Mouse (Mus musculus) thymus, adult 2 months (tissue): ENCODE data around the gene Mypop.
A peak's percentile ranks its signal among the peaks of the same experiment; 100 is the strongest.

ENCODE experiments used
- CTCF ChIP-seq: fragments of 200-500 bp; IDR thresholded peaks from 2 replicates; pipeline ENCODE4 v1.5.1; 2012; ENCODE audit warnings: mild to moderate bottlenecking, control low read depth, low read length, moderate library complexity, borderline replicate concordance; ENCODE audit not compliant: control insufficient read depth, poor library complexity, insufficient read depth; ENCODE audit errors: extremely low read depth
- POLR2A ChIP-seq: fragments of 200-500 bp; IDR thresholded peaks from 2 replicates; pipeline ENCODE4 v1.6.1; 2012; ENCODE audit warnings: mild to moderate bottlenecking, low read length, control low read depth, moderate library complexity; ENCODE audit not compliant: control insufficient read depth, poor library complexity, insufficient read depth; ENCODE audit errors: extremely low read depth

- TF ChIP-seq CTCF (0 out of 2 replicates have a peak, but pooled peaks have one; percentile 44), POLR2A (no peak)
Observed at GRCm38 (mm10) chr7:19023357-19023814, 32.3 kb downstream of the Mypop start, which contains the start of gene Foxa3.
